Mouse (Mus musculus) midbrain, postnatal 0 days (tissue): ENCODE data around the gene Fat4. TPM values are rescaled to one million over a fixed set of nuclear protein-coding genes. Genes with fewer than 3 reads are reported as not detected.

ENCODE experiments used
- ATAC-seq: fragments of 200-750 bp; cut with Nextera tagmentation; 2 replicates; pipeline ENCODE4 v1.8.0; 2017; ENCODE audit warnings: moderate number of reproducible peaks, mild to moderate bottlenecking, moderate TSS enrichment, moderate library complexity; ENCODE audit not compliant: low FRiP score
- DNase-seq: peaks from one replicate; pipeline ENCODE4 v3.0.0-alpha.2; 2015; ENCODE audit warnings: low spot score
- H3K27ac ChIP-seq: fragments of 300-500 bp; sonication (generic); 2 replicates; pipeline ENCODE4 v1.5.1; 2014; ENCODE audit warnings: low read depth, mild to moderate bottlenecking, low read length, mixed read lengths
- H3K27me3 ChIP-seq: fragments of 300-500 bp; sonication (generic); 2 replicates; pipeline ENCODE4 v1.6.1; 2014; ENCODE audit warnings: low read length, control low read depth, mixed read lengths; ENCODE audit not compliant: insufficient read depth
- H3K36me3 ChIP-seq: fragments of 300-500 bp; sonication (generic); 2 replicates; pipeline ENCODE4 v1.6.1; 2014; ENCODE audit warnings: low read length, control low read depth, mixed read lengths; ENCODE audit not compliant: insufficient read depth
- H3K4me1 ChIP-seq: fragments of 300-500 bp; sonication (generic); 2 replicates; pipeline ENCODE4 v1.6.1; 2014; ENCODE audit warnings: mild to moderate bottlenecking, control low read depth, antibody characterized with exemption, low read length, mixed read lengths; ENCODE audit not compliant: insufficient read depth
- H3K4me2 ChIP-seq: fragments of 300-500 bp; sonication (generic); 2 replicates; pipeline ENCODE4 v1.6.1; 2014; ENCODE audit warnings: low read depth, mild to moderate bottlenecking, low read length, mixed read lengths; ENCODE audit not compliant: poor library complexity, severe bottlenecking
- H3K4me3 ChIP-seq: fragments of 300-500 bp; sonication (generic); 2 replicates; pipeline ENCODE4 v1.5.1; 2014; ENCODE audit warnings: low read depth, mild to moderate bottlenecking, low read length, moderate library complexity
- H3K9ac ChIP-seq: fragments of 300-500 bp; sonication (generic); replicated peaks from 2 replicates; pipeline ENCODE4 v1.6.1; 2014; ENCODE audit warnings: mild to moderate bottlenecking, low read length, moderate library complexity, mixed read lengths; ENCODE audit not compliant: poor library complexity, severe bottlenecking
- H3K9me3 ChIP-seq: fragments of 300-500 bp; sonication (generic); 2 replicates; pipeline ENCODE4 v1.6.1; 2016; ENCODE audit warnings: low read length, control low read depth
- CTCF ChIP-seq: IDR thresholded peaks from 2 replicates; pipeline ENCODE4 v1.5.1; 2016; ENCODE audit warnings: antibody characterized with exemption, mild to moderate bottlenecking
- WGBS: fragments of 180-500 bp; shearing (Covaris S2); extraction: QIAGEN DNeasy Blood & Tissue Kit; methylation state at CpG from one replicate; pipeline ENCODE4 v1.1.7; 2014; 5-methylcytosine and 5-hydroxymethylcytosine counted together
- polyA plus RNA-seq: library from polyadenylated mRNA; unstranded; fragments of >200 nt; fragmentation: Nextera tagmentation; extraction: Ambion mirVana; gene quantifications from 2 replicates; pipeline ENCODE4 v1.2.1, GENCODE M21; 2015
- total RNA-seq: library from RNA; depleted of rRNA; stranded (reverse); fragments of >200 nt; gene quantifications from 2 replicates; pipeline ENCODE4 v1.2.3, GENCODE M21; 2014

The Fat4 gene
- total and polyA plus RNA-seq, 2 experiments from 2014 or later: 5.0 to 79.1 TPM

DNA sequence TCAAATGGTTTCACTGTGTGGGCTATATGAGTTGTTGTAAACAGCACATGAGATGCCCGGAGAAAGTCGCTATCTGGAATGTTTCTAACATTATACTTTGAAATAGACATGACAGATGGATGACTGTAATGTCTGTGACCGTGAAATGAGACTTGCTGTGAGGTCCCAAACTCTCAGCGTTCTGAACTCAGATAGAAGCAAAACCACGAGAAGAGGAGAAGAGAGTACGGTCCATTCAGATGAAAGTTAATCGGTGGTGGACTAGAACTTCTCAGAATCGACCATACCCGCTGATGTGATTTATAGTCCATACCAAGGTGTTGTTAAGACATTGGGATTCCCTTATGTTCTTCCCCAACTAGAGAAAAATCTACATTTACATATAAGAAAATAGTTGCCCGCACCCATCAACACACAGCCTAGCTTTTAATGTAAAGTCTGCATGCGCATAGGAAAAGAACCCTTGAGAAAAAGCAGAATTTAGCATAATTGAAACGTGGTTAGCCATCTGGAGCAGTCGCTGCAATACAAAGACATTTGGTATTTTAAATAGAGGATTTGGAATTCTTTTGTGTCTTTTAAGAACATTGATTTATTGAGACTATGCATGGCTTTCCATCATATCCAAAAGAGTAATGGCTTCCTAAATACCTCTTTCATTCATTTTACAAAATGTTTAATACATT is 21.8 kb downstream of the Fat4 start:
- no peak overlapping the region for H3K27ac ChIP-seq
- ATAC-seq: no peak

DNA sequence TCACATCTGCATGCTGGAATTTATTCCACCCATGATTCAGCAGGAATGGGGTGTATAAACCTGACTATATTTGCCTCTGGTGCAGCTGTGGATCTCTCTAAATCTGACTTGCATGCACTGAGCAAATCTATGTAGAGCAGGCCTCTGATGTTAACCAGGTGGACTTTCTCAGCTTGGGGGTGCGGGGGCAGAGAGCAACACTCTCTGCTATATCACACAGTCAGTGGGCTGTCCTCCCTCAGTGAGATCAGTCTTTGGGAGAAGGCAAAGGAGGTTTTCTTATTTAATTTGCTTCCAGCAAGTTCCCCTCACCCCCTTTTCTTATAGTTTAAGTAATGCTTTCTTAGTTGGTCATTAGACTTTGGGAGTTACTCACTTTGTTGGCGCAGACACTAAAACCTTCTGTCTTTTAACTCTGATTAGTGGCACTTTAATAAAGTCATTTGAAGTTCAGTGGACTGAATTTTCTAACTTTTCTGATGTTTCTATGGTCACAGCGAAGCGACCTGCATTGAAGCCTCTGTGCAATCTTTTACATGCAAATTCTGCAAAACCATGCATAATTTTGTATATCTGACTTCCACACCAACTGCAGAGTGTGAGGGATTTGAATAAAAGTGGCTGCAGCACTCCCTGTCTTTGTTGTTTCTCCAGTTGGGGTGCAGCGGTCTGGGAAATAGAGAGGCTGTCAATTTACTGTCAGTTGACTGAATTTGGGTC is 26.2 kb downstream of the Fat4 start:
- Histone ChIP-seq H3K9ac (no peak overlapping the region), H3K36me3 (no peaks in the 10 kb centered on the region), H3K27me3 (no peaks in the 10 kb centered on the region), H3K4me1 (no peaks in the 10 kb centered on the region), H3K27ac (no peak overlapping the region), H3K4me3 (no peak overlapping the region), H3K9me3 (no peaks in the 10 kb centered on the region), H3K4me2 (no peak overlapping the region)
- WGBS: 41% methylated on average over 5 of the region's 5 CpGs
- no peak for TF ChIP-seq CTCF
- no peak for DNase-seq
- no peak for ATAC-seq

More for the DNA sequence above, 21.8 kb downstream of the Fat4 start:
- H3K4me3 ChIP-seq: peak overlapping the region; percentile 9; the same call in 1 of the 2 replicates
- H3K4me2 ChIP-seq: peak overlapping the region; percentile 43
- H3K27me3 ChIP-seq: no peaks in the 10 kb centered on the region
- TF ChIP-seq CTCF: no peak
- no peak for DNase-seq
- 30% methylated on average over 13 of the region's 13 CpGs for WGBS
- no peak overlapping the region for H3K9ac ChIP-seq
- H3K36me3 ChIP-seq: no peaks in the 10 kb centered on the region
- H3K9me3 ChIP-seq: no peaks in the 10 kb centered on the region
- H3K4me1 ChIP-seq: 0 out of 2 replicates have a peak, but pooled peaks cover 3% of the 10 kb centered on the region

DNA sequence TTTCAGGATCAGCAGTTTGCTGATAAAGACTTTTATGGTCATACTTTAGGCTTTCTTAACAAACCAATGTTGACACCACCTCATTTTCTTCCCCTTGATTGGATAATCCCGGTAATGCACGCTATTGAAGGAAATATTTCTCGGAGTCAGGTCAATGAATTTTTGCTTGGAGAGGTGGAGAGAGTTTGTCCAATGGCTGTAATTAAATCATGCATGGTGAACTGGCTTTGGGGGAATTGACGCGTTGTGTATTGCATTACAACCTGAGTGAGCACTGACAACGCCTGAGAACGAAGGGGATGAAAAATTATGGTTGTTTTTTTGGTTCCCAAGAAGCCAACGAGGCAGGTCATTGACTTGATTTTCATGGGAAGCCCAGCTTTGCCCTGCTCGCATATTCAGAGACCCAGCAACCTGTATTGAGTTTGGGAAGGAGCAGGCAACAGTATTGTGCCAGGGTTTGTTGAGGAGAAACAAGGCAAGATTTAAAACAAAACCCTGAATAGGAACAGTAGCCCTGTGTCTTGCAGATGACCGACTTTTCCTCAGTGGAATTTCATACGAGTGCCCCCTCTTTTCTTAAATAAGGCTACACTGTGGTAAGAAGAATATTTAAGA is 26.9 kb downstream of the Fat4 start:
- WGBS: 31% methylated on average over 11 of the region's 11 CpGs
- DNase-seq (no peak), ATAC-seq (no peak)
- H3K4me3 ChIP-seq: no peak overlapping the region
- H3K9ac ChIP-seq: no peak overlapping the region
- H3K4me2 ChIP-seq: no peak overlapping the region
- peak overlapping the region; percentile 45; the same call in 1 of the 2 replicates for H3K27ac ChIP-seq
- H3K27me3 ChIP-seq: no peaks in the 10 kb centered on the region
- TF ChIP-seq CTCF: no peak
- no peaks in the 10 kb centered on the region for H3K36me3 ChIP-seq
- H3K9me3 ChIP-seq: no peaks in the 10 kb centered on the region
- H3K4me1 ChIP-seq: no peaks in the 10 kb centered on the region

DNA sequence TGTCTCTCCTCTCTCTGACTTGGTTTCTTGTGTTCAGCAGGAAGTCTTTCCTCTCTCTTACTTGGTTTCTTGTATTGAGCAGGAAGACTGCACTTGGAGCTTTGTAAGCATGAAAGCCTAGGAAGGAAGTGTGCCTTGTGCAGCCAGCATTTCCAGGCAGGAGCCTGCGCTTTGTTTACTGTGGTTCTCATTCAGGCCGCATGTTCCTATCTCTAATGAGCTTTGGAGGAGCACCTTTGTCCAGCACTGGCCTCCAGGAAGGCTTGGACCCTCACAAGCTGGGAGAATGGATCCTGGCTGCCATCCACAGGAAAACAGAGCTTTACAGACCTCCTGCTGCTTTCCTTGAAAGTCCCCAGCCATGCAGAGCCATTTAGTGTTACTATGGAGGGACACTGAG is 32.2 kb downstream of the Fat4 start:
- Histone ChIP-seq H3K4me3 (no peak overlapping the region), H3K9me3 (no peaks in the 10 kb centered on the region), H3K4me1 (no peaks in the 10 kb centered on the region; the same call in 1 of the 2 replicates), H3K4me2 (no peak overlapping the region), H3K27me3 (no peaks in the 10 kb centered on the region), H3K27ac (no peak overlapping the region), H3K9ac (no peak overlapping the region), H3K36me3 (no peaks in the 10 kb centered on the region)
- no peak for TF ChIP-seq CTCF
- WGBS: 61% methylated on average over 2 of the region's 2 CpGs
- ATAC-seq (no peak), DNase-seq (peak; percentile 40)

DNA sequence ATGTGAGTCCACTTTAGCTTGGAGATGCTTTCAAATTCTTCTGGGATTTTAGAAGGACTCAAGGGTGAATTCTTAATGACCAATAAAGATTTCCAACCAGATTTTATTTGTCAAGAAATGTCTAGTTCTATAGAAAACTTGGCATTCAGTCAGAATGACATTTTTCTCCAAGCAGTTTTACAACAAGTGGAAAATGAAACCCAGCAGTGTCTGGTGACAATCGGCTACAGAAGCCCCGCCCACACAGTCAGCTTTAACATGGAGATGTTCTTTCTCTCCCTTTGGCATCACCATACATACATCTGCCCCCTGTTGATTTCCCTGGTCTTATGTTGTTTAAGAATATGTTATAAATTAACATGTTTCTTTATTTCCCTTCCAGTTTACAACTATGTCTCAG is 34.3 kb downstream of the Fat4 start:
- Histone ChIP-seq H3K9me3 (no peaks in the 10 kb centered on the region), H3K27me3 (no peaks in the 10 kb centered on the region), H3K27ac (no peak overlapping the region), H3K4me1 (no peaks in the 10 kb centered on the region; the same call in 1 of the 2 replicates), H3K4me3 (no peak overlapping the region), H3K36me3 (no peaks in the 10 kb centered on the region), H3K9ac (no peak overlapping the region), H3K4me2 (no peak overlapping the region)
- no peak for TF ChIP-seq CTCF
- DNase-seq (no peak), ATAC-seq (no peak)
- 85% methylated on average over 2 of the region's 2 CpGs for WGBS

DNA sequence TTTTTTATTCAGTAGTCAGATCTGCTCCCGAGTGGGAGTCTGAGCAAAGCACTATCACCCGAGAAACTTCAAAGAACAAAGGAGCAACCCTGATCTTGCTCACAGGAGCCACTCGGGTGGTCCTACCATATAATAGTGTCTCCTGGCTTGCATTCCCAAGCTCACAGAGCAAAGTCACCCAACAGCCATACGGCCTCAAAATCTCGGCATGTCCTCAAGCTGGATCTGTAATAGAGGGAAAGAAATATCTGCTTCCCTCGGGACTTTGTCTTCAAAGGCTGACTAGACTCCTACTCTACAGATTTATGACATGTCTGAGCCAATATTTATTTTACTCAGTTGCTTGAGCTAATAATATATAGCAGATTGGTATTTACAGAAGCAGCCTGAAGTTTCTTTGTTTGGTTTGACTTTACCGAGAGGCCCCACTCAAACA is 36.5 kb downstream of the Fat4 start:
- no peaks in the 10 kb centered on the region for H3K9me3 ChIP-seq
- no peaks in the 10 kb centered on the region for H3K36me3 ChIP-seq
- H3K4me2 ChIP-seq: no peak overlapping the region
- DNase-seq (no peak), ATAC-seq (no peak)
- H3K27me3 ChIP-seq: no peaks in the 10 kb centered on the region
- no peak overlapping the region for H3K9ac ChIP-seq
- H3K4me3 ChIP-seq: no peak overlapping the region
- no peak overlapping the region for H3K27ac ChIP-seq
- no peak for TF ChIP-seq CTCF
- WGBS: 66% methylated on average over 7 of the region's 7 CpGs
- H3K4me1 ChIP-seq: no peaks in the 10 kb centered on the region; the same call in 1 of the 2 replicates
